Mouse (Mus musculus) cerebellum, adult 11 months (tissue): ENCODE measurements around the gene Lzic.

Experiments
- DNase-seq: peaks from one replicate; pipeline ENCODE4 v3.0.0; 2022

Lzic gene

DNA sequence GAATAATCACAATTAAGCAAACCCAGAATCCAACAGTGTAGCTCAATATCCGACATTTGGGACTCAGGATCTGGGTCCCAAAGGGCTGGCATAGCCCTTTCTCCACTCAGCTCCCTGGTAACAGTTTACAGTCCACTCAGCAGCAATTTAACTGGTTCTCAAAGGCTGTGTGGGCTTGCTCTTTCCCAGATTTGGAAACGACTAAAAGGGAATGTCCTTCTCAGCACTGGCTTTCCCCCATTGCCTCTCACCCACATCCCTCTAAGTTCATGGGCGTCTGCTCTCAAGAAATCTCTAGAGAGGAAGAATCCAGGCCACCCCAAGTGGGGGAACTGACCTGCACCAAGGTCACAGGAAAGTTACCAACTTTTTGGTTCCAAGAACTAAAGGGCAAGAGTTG lies 463 bp upstream of the Lzic start:
- DNase-seq = no peak

DNA sequence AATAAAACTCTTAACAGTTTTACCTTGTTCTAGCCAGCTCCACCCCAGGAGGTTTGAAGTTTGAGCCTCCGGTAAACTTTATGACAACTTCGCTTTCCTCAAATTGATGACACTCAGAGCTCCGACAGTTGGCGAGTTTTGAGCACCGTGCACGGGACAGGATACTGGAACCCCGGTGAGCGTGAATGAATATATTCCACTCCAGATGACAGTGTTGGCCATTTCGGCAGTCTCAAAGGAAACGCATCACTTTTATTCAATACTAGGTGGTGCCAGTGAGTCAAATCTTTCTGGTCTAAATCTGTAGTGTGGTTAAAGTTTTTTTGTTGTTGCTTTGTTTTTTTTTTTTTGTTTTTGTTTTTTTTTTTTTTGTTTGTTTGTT lies 787 bp downstream of the Lzic start:
- DNase-seq = no peak

DNA sequence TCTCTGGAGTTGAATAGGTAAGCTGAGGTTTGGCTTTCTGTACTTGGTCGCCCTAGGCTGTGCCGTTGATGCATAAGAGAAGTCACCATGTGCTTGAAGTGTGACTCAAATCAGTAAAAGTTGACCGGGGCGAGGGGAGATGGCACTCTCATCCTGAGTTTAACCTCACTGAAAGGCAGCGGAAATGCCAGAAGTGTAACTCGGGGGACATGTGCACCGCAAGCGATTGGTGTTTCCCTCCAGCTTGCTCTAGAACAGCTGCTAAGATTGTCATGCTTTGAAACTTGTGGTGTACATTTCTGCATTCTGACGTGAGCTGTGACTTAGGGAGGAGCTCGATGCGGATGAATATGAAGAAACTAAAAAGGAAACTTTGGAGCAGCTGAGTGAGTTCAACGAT lies 2.7 kb downstream of the Lzic start:
- DNase-seq = no peak

DNA sequence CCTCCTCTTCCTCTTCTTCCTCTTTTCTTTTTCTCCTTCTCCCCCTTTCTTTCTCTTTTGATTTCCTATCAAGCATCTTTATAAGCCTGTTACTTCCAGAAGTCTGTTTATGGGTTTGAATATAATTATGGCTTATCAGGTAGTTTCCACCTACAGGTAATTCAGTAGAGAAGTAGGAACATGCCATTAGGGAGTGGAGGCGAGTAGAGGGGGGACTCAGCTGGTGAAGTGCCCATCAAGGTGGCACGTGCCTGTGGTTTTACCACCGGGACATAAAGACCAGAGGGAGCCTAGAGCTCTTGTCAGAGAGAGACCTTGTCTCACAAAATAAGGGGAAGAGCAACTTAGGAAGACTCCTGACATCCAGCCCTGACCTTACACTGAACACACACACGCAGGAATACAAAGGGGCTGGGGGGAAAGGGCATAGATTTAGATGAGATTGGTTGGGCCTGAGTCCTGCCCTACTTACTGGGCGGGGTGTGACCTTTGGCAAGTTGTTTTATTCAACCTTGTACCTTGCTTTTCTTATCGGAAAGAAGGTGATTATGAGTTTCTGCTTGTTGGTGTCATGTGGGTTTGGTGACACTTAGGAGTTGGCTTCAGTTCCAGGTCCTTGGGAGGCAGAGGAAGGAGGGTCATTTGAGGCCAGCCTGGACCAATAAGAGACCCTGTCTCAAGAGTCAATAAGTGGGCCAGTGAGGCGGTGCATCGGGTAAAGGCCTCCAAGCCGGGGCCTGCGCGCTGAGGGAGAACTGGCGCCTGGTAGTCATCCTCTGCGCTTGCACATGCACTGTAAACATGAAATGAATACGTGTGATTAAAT lies 4.6 kb downstream of the Lzic start:
- DNase-seq = no peak

DNA sequence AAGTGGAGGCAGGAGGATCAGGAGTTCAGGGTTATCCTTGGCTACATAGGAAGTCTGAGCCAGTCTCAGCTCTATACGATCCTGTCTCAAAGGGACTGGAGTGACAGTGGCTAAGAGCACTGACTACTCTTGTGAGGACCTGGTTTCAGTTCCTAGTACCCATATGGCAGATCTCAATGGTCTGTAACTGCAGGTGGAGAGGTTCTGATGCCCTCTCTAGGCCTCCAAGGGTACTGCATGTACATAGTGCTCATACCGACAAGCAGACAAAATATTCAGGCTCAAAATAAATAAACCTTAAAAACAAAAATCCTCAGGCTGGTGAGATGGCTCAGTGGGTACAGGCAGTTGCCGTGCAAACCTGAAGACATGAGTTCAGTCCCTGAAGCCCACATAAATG lies 6.1 kb downstream of the Lzic start:
- DNase-seq = no peak

DNA sequence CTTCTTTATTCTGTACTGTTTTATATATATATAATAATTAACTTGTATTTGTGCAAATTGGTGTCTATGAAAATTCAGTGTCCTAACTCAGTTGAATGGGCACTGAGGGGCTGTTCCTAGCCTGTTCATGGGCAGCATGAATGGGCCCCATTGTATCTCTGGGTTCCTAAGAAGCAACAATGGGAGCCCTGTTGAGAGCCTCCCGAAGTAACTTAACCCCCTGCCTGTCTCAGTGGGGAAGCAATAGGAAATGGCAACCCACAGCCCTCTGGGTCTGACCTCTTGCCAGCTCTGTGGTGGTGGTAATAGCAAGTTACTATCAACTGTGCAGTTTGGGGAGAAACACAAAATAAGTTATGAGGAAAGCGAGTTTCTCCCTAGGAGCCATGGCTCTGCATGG lies 11.6 kb downstream of the Lzic start:
- no peak for DNase-seq

DNA sequence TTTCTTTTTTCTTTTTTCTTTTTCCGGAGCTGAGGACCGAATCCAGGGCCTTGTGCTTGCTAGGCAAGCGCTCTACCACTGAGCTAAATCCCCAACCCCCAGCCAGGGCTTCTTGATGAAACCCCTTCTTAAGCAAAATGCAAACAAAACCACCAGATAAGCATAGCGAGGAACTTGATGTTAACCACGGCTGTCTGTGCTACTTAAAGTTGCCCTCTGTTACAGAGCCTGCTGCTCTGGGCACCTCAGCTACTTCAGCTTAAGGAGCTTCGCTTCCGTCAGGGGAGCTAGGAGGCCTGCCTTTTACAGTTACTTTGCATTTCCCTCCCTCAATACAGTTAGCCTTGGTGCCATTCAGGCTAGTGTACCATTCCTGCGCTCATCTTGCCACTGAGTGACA lies 13.9 kb downstream of the Lzic start:
- DNase-seq = no peak

DNA sequence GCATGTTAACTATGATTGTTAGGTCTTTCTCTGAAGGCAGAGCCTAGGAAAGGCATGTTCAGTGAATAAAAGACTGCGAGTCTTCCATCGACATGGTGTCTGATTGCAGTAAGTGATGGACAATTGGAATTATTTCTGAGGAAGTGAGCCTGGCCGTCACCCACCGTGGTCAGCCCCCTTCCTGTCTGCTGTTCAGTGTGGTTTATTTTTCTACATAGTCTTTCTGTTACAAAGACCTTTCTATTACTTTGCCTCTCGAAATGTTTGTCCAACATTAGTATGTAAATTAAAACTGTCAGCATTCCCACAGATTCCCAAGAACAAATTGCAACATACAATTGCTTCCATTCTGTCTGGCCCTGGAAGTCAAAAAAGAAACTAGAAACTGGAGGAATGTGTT lies 14.8 kb downstream of the Lzic start:
- DNase-seq = no peak

DNA sequence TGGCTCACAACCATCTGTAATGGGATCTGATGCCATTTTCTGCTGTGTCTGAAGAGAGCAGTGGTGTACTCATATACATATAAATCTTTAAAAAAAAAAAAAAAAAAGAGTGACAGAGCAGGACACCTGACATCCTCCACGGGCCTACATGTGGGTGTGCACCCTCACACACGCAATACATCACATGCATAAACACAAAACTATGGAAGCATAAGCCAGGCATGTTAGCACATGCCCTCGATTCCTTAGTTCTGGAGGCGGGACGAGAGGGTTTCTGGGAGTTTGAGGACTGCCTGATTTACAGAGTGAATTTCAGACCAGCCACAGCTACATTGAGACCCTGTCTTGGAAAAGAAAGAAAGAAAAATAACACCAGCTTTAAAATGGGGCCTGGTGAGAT lies 19.3 kb downstream of the Lzic start:
- no peak for DNase-seq

DNA sequence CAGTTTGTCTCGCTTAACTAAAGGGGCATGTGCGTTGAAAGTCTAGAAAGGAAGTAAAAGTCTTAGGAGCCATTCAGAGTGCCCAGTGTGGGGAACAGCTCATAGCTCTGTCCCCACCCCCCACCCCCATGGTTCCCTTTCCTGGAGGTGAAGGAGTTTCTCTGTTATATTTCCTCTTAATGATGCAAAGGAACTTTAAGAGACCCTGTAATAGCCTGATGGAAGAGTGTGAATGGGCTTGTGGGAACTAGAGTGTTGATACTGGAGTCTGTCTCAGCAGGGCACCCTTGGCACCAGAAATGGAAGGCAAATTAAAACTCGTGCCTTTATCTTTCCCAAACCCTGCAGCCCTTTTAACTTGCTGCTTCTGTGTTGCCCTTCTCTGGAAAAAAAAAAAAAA lies 19.8 kb downstream of the Lzic start:
- DNase-seq = no peak

DNA sequence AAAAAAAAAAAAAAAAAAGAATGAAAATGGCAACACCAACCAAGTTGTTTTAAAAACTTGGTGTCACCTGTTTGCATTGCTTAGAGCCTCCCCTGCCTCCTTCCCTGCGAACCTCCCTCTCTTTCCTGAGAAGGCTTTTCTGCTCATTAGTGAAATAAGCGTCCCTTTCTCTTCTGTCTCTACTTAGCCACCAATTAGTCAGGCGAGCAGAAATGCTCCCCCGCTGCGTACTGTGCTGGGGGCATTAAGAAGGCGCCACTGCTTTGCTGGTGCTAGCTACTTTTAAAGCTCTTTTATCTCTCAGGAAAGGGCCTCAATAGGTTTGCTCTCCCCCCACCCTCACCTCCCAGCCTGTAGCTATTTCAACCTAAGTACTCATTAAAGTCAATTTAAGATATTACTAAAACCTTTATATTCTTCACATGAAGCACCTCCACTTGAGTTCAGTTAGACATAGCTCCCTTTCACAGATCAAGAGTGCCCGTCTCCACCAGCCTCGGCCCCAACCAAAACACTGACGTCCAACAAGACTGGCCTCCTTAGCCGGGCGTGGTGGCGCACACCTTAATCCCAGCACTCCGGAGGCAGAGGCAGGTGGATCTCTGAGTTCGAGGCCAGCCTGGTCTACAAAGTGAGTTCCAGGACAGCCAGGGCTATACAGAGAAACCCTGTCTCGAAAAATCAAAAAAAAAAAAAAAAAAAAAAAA lies 20.4 kb downstream of the Lzic start:
- DNase-seq = no peak

DNA sequence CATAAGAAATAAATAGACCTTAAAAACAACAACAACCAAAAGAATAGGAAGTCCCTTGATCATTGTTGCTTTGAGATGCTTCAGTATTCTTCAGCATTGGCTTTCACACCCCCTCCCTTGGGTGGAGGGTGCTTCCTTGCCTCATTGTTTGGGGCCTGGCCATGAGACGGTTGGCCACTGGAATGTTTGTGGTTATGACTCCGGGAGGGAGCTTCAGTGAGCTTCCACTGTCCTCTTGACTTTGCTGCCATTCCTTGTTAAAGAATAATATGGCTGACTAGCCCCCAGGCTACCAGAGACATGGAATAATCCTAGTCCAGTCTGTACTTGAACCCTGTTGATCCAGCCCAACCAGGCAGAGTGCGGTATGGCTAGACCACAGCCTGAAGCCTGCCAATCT lies 21.9 kb downstream of the Lzic start:
- DNase-seq = no peak

DNA sequence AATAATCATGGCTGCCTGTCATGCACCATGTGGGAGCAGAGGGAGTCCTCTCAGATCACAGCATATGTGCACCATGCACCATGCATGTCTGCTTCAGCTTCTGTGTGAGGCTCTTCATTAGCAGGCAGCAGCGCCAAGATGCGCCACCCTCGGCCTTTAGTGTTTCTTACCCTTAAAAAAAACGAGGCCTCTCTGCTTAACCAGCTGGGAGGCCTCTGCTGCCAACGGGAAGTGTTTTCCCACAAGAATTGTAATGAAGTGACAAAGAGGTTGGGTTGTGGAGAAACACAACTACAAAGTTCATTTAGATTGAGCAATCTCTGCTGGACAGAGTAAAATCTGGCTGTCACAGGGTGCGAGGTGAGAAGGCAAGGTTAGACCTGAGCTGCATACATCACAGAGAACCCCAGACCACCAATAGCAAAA lies 26.2 kb downstream of the Lzic start:
- no peak for DNase-seq

DNA sequence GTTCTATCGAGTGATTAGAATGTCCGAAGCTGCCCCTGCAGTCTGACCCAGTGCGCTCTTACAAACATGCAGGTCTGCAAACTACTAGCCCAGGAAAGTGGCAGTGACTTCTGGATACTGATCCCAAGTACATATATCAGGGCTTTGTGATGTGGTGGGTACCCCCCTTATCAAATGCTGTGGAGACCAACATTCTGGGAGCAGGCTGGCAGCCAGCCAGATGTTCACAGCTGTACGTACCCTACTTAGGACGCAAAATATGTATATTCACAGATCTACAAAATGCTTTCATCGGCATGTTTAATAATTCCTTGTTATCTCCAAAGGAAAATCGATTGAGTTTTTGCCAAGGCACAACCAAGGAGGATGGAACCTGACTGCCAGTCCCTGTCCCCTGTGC lies 27.0 kb downstream of the Lzic start:
- DNase-seq = no peak

DNA sequence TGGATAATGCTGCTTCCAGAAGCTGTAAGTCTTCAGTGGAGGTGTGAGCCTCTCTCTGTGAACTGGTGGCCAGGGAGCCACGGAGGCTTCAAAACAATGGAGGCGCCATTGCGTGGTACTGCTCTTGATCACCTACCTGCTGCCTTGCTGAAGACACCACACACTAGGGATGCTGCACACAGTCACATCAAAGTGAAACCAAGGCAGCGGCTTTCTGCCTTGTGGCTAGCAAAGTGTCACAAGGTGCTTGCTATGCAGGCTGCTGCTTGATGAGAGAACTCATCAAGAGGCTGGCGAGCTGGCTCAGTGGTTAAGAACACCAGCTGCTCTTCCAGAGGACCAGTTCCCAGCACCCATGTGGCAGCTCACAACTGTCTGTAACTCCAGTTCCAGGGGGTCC lies 30.7 kb downstream of the Lzic start:
- no peak for DNase-seq

DNA sequence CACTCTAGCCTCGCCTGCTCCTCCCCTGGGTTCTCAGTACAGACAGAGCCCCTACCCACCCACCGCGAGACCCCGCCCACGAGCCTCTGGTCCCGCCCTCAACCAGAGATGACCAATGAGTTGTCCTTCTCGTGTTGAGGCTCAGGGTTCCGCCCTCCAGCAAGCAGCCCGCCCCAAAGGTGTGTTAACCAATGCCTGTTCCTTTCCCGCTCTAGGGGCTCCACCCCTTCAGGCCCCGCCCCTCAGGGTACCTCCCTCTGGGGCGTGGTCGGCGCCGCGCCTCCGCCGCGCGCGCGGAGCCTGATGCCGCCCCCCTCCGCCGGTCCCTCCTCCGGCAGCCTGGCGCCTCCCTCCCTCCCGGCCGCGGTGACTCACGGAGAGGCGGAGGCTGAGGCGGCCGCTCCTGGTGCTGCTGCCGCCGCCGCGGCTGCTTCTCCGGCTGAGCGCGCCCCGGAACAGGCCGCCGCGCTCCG lies 32.9 kb downstream of the Lzic start, which contains the start of gene Ctnnbip1:
Gene Ctnnbip1, plus strand, starts transcription at position 369 of the 473 bp plus-strand sequence.
- peak; percentile 97 for DNase-seq

DNA sequence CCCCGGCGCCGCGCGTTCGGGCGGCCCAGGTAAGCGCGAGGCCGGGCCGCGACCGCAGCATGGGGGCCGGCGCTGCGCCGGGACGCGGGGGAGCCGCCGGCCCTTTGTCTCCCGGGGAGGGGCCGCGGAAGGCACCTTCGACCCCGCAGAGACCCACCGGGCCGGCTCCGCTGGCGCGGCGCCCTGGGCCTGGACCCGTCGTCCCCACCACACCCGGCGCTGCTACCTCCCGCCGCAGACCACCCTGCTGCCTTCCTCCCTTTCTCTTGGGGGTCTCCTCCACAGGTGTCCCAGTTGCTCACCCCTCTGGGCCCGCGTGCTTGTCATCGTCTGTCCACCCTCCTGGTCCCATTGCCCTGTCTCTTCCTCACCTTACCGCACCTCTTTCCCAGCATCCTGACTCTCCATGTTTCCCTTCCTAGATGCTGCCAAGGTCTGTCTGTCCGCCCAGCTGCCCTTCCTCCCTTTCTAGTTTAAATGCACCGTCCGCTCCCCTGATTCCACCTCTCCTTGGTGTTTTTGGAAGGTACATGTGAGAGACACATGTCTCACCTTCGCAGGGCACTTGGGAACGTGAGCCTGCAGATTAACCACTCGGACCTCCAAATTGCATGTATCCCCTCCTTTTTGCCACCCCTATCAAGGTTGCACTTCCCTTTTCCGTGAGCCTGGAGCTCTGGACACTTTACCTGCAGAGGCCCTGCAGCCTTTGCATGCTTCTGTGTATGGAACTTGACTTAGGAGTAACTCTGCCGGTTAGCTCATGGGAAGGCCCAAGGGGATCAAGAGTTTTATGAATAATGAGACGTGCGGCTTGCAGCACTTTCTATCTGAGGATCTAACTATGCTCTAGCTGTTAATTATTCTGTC lies 33.6 kb downstream of the Lzic start:
- no peak for DNase-seq

DNA sequence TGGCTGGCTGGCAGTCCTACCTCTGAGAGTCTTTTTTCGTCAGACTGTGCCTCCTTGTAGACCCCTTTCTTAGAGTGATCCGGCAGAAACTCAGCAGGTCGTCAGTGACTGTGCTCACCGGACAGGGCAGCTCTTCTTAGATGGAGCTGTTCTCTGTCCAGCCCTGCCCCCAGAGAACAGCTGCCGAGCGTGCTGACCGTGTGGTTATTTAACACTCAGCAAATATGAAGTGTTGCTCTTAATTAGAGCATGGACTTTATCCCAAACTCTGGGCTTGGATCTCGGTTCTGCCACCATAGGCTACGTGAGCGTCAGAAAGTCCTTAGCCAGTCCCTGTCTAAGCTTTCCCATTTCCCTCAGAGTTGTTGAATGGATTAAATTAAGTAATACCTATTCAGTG lies 36.2 kb downstream of the Lzic start:
- no peak for DNase-seq

DNA sequence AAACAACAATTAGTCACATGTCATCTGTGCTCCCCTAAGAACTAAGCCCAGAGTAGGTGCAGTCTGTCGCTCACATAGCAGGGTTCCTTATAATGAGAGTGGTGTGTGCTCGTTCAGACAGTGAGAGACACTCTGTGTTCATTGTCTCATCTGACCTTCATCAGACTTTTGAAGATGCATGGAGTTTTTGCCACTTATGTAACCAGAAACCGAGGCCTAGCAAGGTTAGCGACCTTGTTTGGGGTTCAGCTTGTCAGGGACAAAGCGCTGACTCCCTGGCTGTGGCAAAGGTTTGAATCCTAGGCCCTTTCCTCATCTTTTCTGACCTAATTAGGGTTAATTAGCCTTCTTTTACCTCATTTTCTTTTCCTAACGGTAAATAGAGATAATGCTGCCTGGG lies 38.9 kb downstream of the Lzic start:
- no peak for DNase-seq

DNA sequence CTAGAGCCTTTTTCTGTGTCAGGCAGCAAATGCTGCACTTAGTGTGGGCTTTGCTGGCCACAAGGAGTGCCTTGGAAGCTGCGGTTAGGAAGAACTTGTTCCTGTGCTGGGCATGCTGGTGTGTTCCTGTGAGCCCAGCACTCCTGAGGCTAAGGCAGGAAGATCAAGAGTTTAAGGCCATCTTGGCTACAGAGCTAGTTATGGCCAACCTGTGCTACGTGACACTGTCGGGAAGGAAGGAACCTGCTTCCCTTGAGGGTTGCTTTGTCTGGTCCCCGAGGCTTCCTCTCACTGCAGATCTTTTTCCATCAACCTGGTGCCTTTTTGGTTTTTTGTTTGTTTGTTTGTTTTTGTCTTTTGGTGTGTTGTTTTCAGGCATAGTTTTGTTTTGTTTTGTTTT lies 40.1 kb downstream of the Lzic start:
- DNase-seq = no peak

DNA sequence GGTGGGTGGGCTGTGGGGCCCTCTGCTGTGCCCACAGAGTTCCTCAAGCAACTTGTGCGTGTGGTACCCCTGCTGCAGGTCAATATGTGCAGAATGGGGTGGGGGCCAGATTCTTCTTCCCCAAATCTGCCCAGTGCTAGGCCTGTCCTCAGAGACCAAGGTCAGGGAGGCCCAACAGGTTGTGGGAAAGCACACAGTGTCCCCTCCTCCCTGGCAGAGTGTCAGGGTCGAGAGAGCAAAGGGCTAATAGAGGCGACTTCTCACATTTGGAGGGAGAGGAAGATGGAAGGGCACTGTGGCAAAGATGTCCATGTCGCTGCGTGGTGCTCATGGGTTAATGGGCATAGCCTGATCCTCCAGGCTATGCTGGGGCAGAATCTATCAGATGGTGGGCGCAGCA lies 40.8 kb downstream of the Lzic start:
- no peak for DNase-seq

DNA sequence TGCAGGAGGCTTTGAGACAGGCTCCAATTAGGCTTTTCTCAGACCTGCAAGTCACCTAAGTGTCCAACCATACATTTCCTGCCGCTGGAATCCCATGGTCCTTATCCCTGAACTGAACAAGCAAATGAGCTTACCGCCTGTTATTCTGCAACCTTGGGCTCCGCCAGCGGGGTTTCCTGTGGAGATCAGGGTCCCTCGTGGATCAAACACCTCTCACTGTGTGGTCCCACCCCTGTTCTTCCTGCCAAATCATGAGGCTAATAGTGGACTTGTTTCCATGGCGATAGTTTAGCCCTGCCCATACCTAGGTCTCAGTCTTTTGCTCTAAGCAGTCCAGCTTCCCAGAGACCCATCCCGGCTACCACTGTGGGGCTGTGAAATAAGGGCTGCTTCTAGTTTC lies 41.3 kb downstream of the Lzic start:
- DNase-seq = no peak

DNA sequence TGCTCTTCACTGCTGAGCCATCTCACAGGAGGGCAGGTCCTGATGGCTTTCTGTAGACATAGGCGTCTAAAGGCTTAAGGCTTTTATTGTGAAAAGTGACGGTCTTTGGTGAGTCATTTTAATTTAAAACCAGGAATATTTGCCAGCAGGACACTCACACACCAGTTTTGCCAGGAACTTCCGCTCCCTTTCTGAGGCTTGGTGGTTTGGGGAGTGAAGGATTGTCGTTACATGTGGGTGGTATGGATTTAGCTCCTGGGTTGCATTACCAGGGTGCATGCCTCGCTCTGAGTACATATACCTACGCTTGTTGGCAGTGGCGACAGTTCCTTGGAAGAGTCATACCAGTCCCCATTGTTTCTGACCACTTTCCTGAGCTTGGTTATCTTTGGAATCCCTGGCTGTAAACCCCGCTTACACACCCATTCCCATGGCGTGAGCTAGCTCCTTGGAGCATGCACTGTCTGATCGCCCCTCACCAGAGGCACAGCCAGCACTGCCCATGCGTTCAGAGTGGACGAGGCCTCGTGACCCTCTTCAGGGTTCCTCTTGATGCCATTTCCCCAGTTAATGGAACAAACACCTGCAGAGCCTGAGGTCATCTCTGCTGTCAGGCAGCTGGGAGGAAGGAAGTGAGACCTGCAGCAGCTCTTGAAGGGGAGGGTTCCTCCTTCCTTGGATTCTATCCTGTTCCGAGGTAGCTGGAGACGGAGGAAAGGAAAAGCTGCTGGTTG lies 42.8 kb downstream of the Lzic start:
- DNase-seq = no peak
